Mouse (Mus musculus) MEL (cell line): ENCODE measurements around the gene Ube2g1. TPM values are rescaled to one million over a fixed set of nuclear protein-coding genes. Genes with fewer than 3 reads are reported as not detected.
A peak's percentile ranks its signal among the peaks of the same experiment; 100 is the strongest.

Experiments used
- DNase-seq: peaks from one replicate; pipeline ENCODE4 v3.0.0; 2011; ENCODE audit warnings: low read depth, low spot score
- H3K27ac ChIP-seq: 2 replicates; pipeline ENCODE4 v1.5.1; 2012; ENCODE audit warnings: low read depth, mild to moderate bottlenecking, control low read depth, low read length, moderate library complexity; ENCODE audit not compliant: control insufficient read depth
- H3K27me3 ChIP-seq, 2 experiments: fragments of 150-350 bp in 1 of 2; sonication (generic) in 1 of 2; 2 replicates each; pipeline ENCODE4 v1.6.1; 2012; ENCODE audit warnings: low read length in 2 of 2, mild to moderate bottlenecking in 2 of 2, improper control_type of control experiment in 1 of 2, moderate library complexity in 1 of 2; ENCODE audit not compliant: insufficient read depth in 2 of 2, control insufficient read depth in 1 of 2
- H3K36me3 ChIP-seq, 2 experiments: 2 replicates each; pipeline ENCODE4 v1.6.1; 2012 to 2014; ENCODE audit warnings: low read length in 2 of 2, improper control_type of control experiment in 1 of 2, inconsistent platforms in 1 of 2, mild to moderate bottlenecking in 1 of 2; ENCODE audit not compliant: insufficient read depth in 2 of 2, control insufficient read depth in 1 of 2
- H3K4me1 ChIP-seq, 2 experiments: fragments of 150-350 bp in 1 of 2; sonication (generic) in 1 of 2; 2 replicates each; pipeline ENCODE4 v1.6.1; 2012; ENCODE audit warnings: low read length in 2 of 2, improper control_type of control experiment in 1 of 2, mild to moderate bottlenecking in 1 of 2; ENCODE audit not compliant: insufficient read depth in 2 of 2, control insufficient read depth in 1 of 2
- H3K4me3 ChIP-seq, 2 experiments: fragments of 150-350 bp in 1 of 2; sonication (generic) in 1 of 2; 2 replicates each; pipeline ENCODE4 v1.5.1; 2012; ENCODE audit warnings: low read depth in 2 of 2, low read length in 2 of 2, mild to moderate bottlenecking in 2 of 2, moderate library complexity in 2 of 2, control low read depth in 1 of 2, improper control_type of control experiment in 1 of 2; ENCODE audit not compliant: control insufficient read depth in 1 of 2, insufficient read depth in 1 of 2
- H3K79me2 ChIP-seq: 2 replicates; pipeline ENCODE4 v1.6.1; 2012; ENCODE audit warnings: mild to moderate bottlenecking, low read length, moderate library complexity; ENCODE audit not compliant: control insufficient read depth, poor library complexity, insufficient read depth
- H3K9ac ChIP-seq: 2 replicates; pipeline ENCODE4 v1.6.1; 2012; ENCODE audit warnings: low read depth, mild to moderate bottlenecking, control low read depth, low read length, moderate library complexity; ENCODE audit not compliant: control insufficient read depth, poor library complexity, severe bottlenecking
- H3K9me3 ChIP-seq: fragments of 150-350 bp; sonication (generic); replicated peaks from 2 replicates; pipeline ENCODE4 v1.6.1; 2012; ENCODE audit warnings: mild to moderate bottlenecking, low read length, improper control_type of control experiment, moderate library complexity; ENCODE audit not compliant: insufficient read depth
- CTCF ChIP-seq, 3 experiments: IDR thresholded peaks in 2 of 3; conservative IDR thresholded peaks in 1 of 3; 2 replicates each; pipeline ENCODE4 v1.5.1; 2011 to 2012; ENCODE audit warnings: low read length in 3 of 3, low read depth in 2 of 3, mild to moderate bottlenecking in 2 of 3, improper control_type of control experiment in 1 of 3, inconsistent platforms in 1 of 3, mixed read lengths in 1 of 3, moderate library complexity in 1 of 3; ENCODE audit not compliant: control insufficient read depth in 1 of 3, insufficient read depth in 1 of 3, poor library complexity in 1 of 3, severe bottlenecking in 1 of 3
- EP300 ChIP-seq, 2 experiments: IDR thresholded peaks; 2 replicates each; pipeline ENCODE4 v1.6.1; 2011; ENCODE audit warnings: improper control_type of control experiment in 2 of 2, low read length in 2 of 2, low read depth in 1 of 2, mild to moderate bottlenecking in 1 of 2
- JUND ChIP-seq: IDR thresholded peaks from 2 replicates; pipeline ENCODE4 v1.6.1; 2011; ENCODE audit warnings: low read depth, mild to moderate bottlenecking, improper control_type of control experiment, low read length
- MAFK ChIP-seq: IDR thresholded peaks from 2 replicates; pipeline ENCODE4 v1.6.1; 2011; ENCODE audit warnings: low read depth, mild to moderate bottlenecking, low read length, improper control_type of control experiment, borderline replicate concordance
- MXI1 ChIP-seq: IDR thresholded peaks from 2 replicates; pipeline ENCODE4 v1.6.1; 2011; ENCODE audit warnings: mild to moderate bottlenecking, low read depth, low read length, improper control_type of control experiment
- MYC ChIP-seq: IDR thresholded peaks from 2 replicates; pipeline ENCODE4 v1.6.1; 2011; ENCODE audit warnings: low read depth, mild to moderate bottlenecking, low read length, improper control_type of control experiment, moderate library complexity
- RAD21 ChIP-seq: IDR thresholded peaks from 2 replicates; pipeline ENCODE4 v1.6.1; 2011; ENCODE audit warnings: mild to moderate bottlenecking, low read depth, low read length, improper control_type of control experiment
- SIN3A ChIP-seq: IDR thresholded peaks from 2 replicates; pipeline ENCODE4 v1.6.1; 2012; ENCODE audit warnings: low read length, improper control_type of control experiment, inconsistent platforms
- SMC3 ChIP-seq: IDR thresholded peaks from 2 replicates; pipeline ENCODE4 v1.6.1; 2011; ENCODE audit warnings: low read depth, low read length, improper control_type of control experiment
- ZC3H11A ChIP-seq: IDR thresholded peaks from 2 replicates; pipeline ENCODE4 v1.6.1; 2012; ENCODE audit warnings: low read depth, mild to moderate bottlenecking, inconsistent platforms, low read length, improper control_type of control experiment
- ZKSCAN1 ChIP-seq: IDR thresholded peaks from 2 replicates; pipeline ENCODE4 v1.6.1; 2012; ENCODE audit warnings: low read depth, mild to moderate bottlenecking, inconsistent platforms, low read length, improper control_type of control experiment, moderate library complexity
- ZMIZ1 ChIP-seq: IDR thresholded peaks from 2 replicates; pipeline ENCODE4 v1.6.1; 2012; ENCODE audit warnings: low read depth, mild to moderate bottlenecking, inconsistent platforms, low read length, improper control_type of control experiment, moderate library complexity
- ZNF384 ChIP-seq: IDR thresholded peaks from 2 replicates; pipeline ENCODE4 v1.6.1; 2012; ENCODE audit warnings: low read depth, mild to moderate bottlenecking, inconsistent platforms, low read length, improper control_type of control experiment
- polyA plus RNA-seq, 2 experiments: library from polyadenylated mRNA; stranded (reverse) in 1 of 2; unstranded in 1 of 2; fragments of >175 nt in 1 of 2; fragments of >200 nt in 1 of 2; gene quantifications; 2 replicates each; pipeline versions ENCODE4 v1.2.1 to v1.2.4; 2012; ENCODE audit warnings: low replicate concordance in 2 of 2, low read depth in 1 of 2; ENCODE audit not compliant: insufficient read length in 2 of 2, insufficient read depth in 1 of 2, missing spikeins in 1 of 2
- total RNA-seq: library from RNA; depleted of rRNA; stranded (reverse); fragments of 300-350 nt; gene quantifications from 2 replicates; pipeline ENCODE4 v1.2.3, GENCODE M21; 2012

Ube2g1 gene
- total and polyA plus RNA-seq, 3 experiments, result 26.6 to 38.1 (median 38.0) TPM

GRCm38 (mm10) chr11:72650347-72650746, 43.3 kb downstream of the Ube2g1 start:
- TF ChIP-seq SIN3A, result no peak
- no peak for TF ChIP-seq ZMIZ1
- no peak for TF ChIP-seq MXI1
- TF ChIP-seq SMC3, result no peak
- no peak for TF ChIP-seq ZNF384

GRCm38 (mm10) chr11:72659918-72660317, 52.8 kb downstream of the Ube2g1 start:
- H3K36me3 ChIP-seq, result peaks cover 0 to 24% of the 10 kb centered on the region in 2 experiments
- no peak for TF ChIP-seq EP300 (IDR thresholded peaks at IDR 0.05; ENCODE audit: low read depth in 1 of 2, low read length in 2 of 2)
- TF ChIP-seq JUND, result 0 out of 2 replicates have a peak, but pooled peaks have one; percentile 16
- TF ChIP-seq RAD21, result peak; percentile 62
- TF ChIP-seq ZNF384, result peak; percentile 15; the same call in 1 of the 2 replicates
- TF ChIP-seq SMC3, result peak; percentile 65
- no peak for TF ChIP-seq MAFK
- TF ChIP-seq ZC3H11A, result peak; percentile 43; the same call in 1 of the 2 replicates
- peak in 2 of 3 experiments; percentile 26 to 59; a peak in 2 of 6 replicates for TF ChIP-seq CTCF (IDR thresholded peaks at IDR 0.05 in 2 of 3, conservative IDR thresholded peaks at IDR 0.05 in 1 of 3; ENCODE audit: control insufficient read depth in 1 of 3, insufficient read depth in 1 of 3, low read depth in 2 of 3, low read length in 3 of 3, poor library complexity in 1 of 3, severe bottlenecking in 1 of 3)
- no peak overlapping the region for H3K9ac ChIP-seq
- peak; percentile 65 for DNase-seq
- H3K79me2 ChIP-seq, result peaks cover 12% of the 10 kb centered on the region
- H3K27me3 ChIP-seq, result no peaks in the 10 kb centered on the region
- peaks cover 8 to 13% of the 10 kb centered on the region in 2 experiments for H3K4me1 ChIP-seq
- no peak overlapping the region for H3K27ac ChIP-seq
- H3K9me3 ChIP-seq, result no peaks in the 10 kb centered on the region
- no peak overlapping the region for H3K4me3 ChIP-seq

More at GRCm38 (mm10) chr11:72650347-72650746, 43.3 kb downstream of the Ube2g1 start:
- Histone ChIP-seq H3K9me3 (no peaks in the 10 kb centered on the region), H3K4me1 (peaks cover 0 to 10% of the 10 kb centered on the region in 2 experiments; a peak in 2 of 4 replicates), H3K79me2 (peaks cover 15% of the 10 kb centered on the region), H3K36me3 (peaks cover 3 to 14% of the 10 kb centered on the region in 2 experiments), H3K9ac (no peak overlapping the region), H3K27ac (no peak overlapping the region), H3K4me3 (no peak overlapping the region), H3K27me3 (no peaks in the 10 kb centered on the region)
- no peak for DNase-seq

- H3K27me3 ChIP-seq, result no peaks in the 10 kb centered on the region
- no peak for DNase-seq
- peaks cover 0 to 27% of the 10 kb centered on the region in 2 experiments; a peak in 3 of 4 replicates for H3K36me3 ChIP-seq
- no peaks in the 10 kb centered on the region for H3K9me3 ChIP-seq
- TF ChIP-seq MAFK (no peak), ZKSCAN1 (no peak), EP300 (IDR thresholded peaks at IDR 0.05; ENCODE audit: low read depth in 1 of 2, low read length in 2 of 2) (peak in 1 of 2 experiments; percentile 24; a peak in 1 of 4 replicates), ZNF384 (no peak), MYC (no peak)
- H3K9ac ChIP-seq, result no peak overlapping the region
- H3K4me3 ChIP-seq, result no peak overlapping the region
- peaks cover 11% of the 10 kb centered on the region for H3K79me2 ChIP-seq
- peaks cover 8 to 13% of the 10 kb centered on the region in 2 experiments for H3K4me1 ChIP-seq
- H3K27ac ChIP-seq, result no peak overlapping the region
Observed at GRCm38 (mm10) chr11:72660359-72660758, 53.3 kb downstream of the Ube2g1 start.
